Mouse (Mus musculus): ENCODE data around the gene Caln1.

Gene Caln1

DNA sequence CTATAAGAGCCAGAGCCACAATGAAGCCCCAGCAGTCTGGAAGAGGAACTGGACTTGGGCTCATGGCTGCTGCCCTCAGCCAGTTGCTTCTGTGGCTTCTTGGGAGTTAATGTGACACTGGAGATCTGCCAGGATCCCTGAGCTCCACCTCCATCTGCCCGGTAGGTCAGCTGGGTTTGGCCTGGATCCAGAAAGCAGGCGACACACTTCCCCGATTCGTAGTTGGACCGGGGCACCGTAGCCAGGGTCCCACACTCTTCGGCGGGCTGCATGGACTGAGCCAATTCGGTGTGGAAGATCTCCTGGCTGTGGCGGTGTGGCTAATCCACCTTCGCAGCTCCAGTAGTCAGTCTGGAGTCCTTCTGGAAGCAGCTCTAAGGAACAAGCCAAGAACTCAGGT is at the start of gene Caln1:
Gene Caln1, plus strand, starts transcription at position 219 of the 400 bp plus-strand sequence.
- no peak for DNase-seq (ENCODE audit: low read depth, low spot score)

- DNase-seq (ENCODE audit: low read depth, low spot score): no peak
Observed at GRCm38 (mm10) chr5:130319783-130320182, 49.5 kb upstream of the Caln1 start.

- DNase-seq (ENCODE audit: low read depth, low spot score): no peak
Observed at GRCm38 (mm10) chr5:130320485-130320884, 48.8 kb upstream of the Caln1 start.

GRCm38 (mm10) chr5:130325486-130325885 is 43.8 kb upstream of the Caln1 start:
- no peak for DNase-seq (ENCODE audit: low read depth, low spot score)

DNA sequence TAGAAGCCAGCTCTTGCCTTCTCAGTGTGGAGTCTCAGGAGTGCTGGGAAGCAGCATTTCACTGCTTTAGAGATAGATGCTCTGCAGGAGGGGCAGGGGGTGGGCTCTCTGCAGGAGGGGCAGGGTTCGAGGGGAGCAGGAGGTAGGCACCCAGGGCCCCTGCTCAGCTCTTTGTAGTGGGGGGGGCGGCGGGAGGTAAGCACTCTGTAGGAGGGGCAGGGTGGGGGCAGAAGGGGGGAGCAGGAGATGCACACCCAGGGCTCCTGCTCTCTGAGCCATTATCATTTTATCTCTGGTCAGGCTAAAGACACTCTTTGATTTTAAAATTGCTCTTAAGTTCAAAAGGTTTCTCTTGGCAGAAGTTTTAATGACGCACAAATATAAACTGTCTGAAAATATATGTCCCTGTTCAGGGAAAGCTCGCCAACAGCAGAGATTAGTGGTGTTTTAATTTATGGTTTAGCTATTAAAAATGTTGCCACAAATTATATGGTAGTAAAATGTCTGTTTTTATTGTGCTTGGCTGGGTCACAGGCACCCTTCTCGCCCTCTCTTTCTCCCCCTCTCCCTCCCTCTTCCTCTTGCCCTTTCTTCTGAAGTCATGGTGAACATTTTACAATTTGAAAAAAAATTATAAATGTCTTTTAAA is 41.5 kb upstream of the Caln1 start:
- no peak for DNase-seq (ENCODE audit: low read depth, low spot score)

DNA sequence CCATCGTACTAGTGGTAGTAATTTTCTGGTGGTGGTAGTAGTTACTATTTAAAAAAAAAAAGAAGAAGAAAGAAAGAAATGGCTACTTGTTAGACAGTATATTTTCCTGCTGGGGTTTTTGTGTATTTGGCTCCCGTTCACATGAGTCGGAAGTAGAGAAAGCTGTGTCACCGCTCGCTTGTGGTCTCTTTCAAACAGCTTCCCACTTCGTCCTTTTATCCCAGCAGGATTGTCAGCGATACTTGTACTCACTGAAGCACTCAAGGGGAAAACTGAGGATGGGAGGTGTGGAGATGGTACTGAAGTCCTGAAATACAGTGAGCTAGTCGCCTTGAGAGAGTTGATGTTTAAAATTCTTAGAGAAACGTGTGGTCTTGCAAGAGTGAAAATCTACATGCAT is 40.9 kb upstream of the Caln1 start:
- DNase-seq (ENCODE audit: low read depth, low spot score): no peak

DNA sequence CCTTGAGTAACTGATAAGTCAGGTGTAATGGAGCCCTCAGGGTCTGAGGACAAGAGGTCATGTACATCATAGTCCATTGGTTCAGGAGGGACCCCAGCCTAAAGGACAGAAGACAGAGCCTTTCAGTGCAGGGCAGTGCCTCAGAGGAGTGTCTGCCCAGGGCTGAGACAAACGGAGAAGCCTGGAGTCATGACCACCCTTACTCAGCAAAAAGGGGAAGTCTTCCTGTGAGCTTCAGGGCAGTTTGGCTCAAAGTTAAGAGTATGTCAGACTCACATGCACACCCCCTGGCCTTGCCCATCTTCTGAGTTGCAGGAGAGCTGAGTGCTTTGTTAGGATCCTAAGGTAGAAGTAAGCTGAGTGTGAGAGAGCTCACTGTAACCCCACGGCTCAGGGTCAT is 39.4 kb upstream of the Caln1 start:
- DNase-seq (ENCODE audit: low read depth, low spot score): no peak

DNA sequence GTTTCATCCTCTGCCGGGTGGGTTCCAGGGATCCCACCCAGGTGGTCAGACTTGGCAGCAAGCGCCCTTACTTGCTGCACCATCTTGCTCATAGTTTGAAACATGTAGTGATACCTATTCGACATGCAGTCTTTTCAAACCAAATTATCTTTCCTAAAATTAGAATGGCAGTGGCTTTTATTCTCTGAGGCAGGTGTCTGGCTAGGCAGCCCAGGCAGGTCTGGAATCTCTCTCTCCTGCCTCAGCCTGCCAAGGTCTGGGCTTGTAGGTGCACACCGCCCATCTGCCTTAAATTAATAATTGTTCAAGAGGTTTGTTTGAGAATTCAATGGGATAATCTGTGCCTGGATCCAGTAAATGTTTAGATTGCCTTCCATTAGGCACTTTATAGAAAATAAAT is 38.5 kb upstream of the Caln1 start:
- DNase-seq (ENCODE audit: low read depth, low spot score): no peak

DNA sequence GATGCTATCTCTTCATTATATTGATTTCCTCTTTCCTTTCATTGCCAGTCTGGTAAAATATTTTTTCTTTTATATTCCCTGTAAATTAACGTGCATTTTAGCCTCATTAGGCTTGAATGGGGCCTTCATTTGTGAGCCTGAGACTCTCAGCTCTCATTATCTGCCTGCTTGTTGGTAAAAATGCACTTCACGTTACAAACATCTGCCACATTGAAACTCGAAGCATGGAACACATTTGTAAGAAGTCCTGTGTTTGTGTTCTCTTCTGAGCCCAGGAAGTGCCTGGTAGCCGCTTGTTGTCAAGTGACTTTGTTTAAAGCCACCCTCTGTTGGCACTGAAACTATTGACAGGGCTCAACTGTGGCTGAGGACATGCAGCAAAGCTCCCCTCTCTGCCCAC is 38.0 kb upstream of the Caln1 start:
- no peak for DNase-seq (ENCODE audit: low read depth, low spot score)

- DNase-seq (ENCODE audit: low read depth, low spot score): no peak
Observed at GRCm38 (mm10) chr5:130333566-130333965, 35.7 kb upstream of the Caln1 start.

GRCm38 (mm10) chr5:130333971-130334370 is 35.3 kb upstream of the Caln1 start:
- no peak for DNase-seq (ENCODE audit: low read depth, low spot score)

DNA sequence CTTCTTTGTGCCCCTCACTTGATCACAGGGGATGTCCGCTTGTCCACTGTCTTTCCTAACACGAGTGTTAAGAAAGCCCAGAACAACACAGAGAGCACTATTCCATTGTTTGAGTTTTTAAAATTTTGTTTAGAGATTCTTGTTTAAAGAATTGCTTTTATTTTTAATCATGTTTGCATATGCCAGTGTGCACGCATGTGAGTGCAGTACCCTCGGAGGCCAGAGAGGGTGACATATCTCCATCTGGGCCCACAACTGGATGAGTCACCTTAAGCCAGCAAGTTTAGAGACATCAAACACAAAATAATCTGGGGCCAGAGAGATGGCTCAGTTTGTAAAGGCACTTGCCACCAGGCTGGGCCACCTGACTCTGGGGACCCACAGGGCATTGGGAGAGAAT is 33.8 kb upstream of the Caln1 start:
- DNase-seq (ENCODE audit: low read depth, low spot score): no peak

GRCm38 (mm10) chr5:130340656-130341055 is 28.6 kb upstream of the Caln1 start:
- no peak for DNase-seq (ENCODE audit: low read depth, low spot score)

DNA sequence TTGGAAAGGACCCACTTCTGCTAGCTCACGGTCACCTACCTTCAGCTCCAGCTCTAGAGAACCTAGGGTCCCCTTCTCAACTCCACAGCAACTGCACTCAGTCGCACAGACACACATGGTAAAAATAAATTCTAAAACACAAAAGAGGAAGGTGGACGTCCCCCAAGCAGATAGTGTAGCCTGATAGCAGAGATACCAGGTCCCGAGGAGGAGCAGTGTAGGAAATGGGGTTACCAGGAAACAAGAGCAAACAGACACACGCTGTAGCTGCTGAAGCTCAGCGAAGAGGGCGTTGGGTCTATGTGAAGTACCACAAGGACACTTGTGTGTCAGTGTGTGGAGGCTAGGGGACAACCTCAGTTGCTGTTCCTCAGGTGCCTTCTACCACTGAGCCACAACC is 24.3 kb upstream of the Caln1 start:
- DNase-seq (ENCODE audit: low read depth, low spot score): no peak

GRCm38 (mm10) chr5:130345871-130346270 is 23.4 kb upstream of the Caln1 start:
- no peak for DNase-seq (ENCODE audit: low read depth, low spot score)

DNA sequence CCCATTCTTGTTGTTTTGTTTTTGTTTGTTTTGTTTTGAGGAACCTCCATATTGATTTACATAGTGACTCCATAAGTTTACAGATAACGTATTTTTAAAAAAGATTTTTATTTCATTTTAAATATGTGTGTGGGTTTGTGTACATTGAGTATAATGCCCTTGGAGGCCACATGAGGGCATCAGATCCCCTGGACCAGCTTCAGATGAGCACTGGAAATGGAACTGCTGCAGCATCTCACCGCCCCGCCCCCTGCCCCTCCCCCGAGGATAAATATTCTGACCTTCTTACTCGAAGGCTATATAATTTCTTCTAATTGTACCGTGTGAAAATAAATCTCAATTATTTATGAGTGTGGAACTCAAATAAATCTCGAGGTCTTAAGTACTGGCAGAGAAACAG is 14.0 kb upstream of the Caln1 start:
- DNase-seq (ENCODE audit: low read depth, low spot score): no peak

GRCm38 (mm10) chr5:130363111-130363510 is 6.1 kb upstream of the Caln1 start:
- DNase-seq (ENCODE audit: low read depth, low spot score): no peak

DNA sequence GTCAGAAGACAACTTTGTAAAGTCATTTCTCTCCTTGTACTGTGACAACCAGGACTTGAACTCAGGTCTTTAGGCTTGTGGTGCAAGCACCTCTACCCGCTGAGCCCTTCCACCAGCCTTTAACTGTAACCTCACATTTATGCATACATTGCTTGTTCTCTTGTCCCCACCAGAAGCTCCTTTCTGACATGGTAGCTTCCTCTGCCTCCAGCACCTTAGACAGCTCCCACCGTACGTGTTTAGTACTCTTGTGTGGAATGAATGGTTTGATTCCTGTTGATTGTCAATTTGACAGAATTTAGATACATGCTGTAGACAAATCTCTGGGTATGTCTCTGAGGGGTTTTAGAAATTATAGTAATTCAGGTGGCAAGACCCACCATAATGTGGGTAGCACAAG is 5.5 kb upstream of the Caln1 start:
- DNase-seq (ENCODE audit: low read depth, low spot score): no peak

- no peak for DNase-seq (ENCODE audit: low read depth, low spot score)
Observed at GRCm38 (mm10) chr5:130368236-130368635, 1.0 kb upstream of the Caln1 start.

GRCm38 (mm10) chr5:130375411-130375810 is 6.2 kb downstream of the Caln1 start:
- no peak for DNase-seq (ENCODE audit: low read depth, low spot score)

DNA sequence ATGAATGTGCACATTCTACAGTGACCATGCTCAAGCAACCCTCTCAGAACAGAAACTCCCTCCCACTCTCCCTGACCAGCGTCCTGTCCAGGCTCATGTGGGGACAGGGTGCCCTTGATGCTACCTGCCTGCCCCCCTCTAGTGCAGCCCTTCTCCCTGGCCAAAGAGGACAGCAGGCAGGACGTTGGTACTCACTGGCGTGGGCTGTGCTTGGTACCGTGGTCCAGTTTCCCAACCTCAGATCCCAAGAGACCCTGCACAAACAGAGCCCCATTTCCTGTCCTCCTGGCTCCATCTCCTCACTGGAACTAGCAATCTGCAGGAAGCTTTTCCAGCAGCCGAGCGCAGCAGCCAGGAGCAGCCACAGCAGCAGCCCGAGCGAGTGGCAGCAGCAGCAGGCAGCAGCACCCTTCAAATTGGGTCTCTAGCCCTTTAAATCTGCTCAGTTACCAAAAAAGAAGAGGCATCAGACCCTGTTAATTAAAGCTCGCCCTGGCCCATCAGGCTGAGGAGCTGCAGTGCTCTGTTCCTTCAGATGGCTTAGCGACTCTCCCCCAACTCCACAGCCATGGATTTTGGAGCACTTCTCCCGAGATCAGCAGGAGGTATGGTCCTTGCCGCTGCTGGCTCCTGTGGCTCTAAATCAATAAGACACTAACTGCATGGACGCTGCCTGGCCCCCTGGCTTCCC is 15.1 kb downstream of the Caln1 start, which contains the start of gene A330070K13Rik:
Gene A330070K13Rik, minus strand, starts transcription at position 410 of the 691 bp plus-strand sequence.
- DNase-seq (ENCODE audit: low read depth, low spot score): no peak

GRCm38 (mm10) chr5:130386418-130386817 is 17.2 kb downstream of the Caln1 start:
- no peak for DNase-seq (ENCODE audit: low read depth, low spot score)

- DNase-seq (ENCODE audit: low read depth, low spot score): no peak
Observed at GRCm38 (mm10) chr5:130393618-130394355, 24.5 kb downstream of the Caln1 start.

Measured in retina, adult 2 months (tissue).